In the genomic region with DNA sequence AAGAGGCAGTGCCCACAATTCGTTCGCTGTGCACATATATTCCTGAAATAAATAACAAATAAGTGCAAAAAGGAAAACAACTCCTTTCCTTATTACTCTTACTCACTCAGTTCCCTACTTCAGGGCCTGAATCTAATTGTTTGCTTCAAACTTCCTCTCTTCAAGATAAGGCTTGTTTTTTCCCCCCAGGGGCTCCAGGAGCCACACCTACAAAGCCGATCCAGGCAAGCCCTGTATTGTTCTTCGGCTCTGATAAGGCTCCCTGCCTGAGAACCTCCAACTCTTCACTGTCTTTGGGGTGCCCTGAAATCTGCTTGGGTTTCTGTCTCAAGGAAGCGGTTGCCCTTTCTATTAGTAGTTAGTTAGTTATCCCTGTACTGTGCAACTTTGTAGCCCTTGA, we compare ENCODE assay signal across 14 mouse cellular contexts. TPM values are rescaled to one million over a fixed set of nuclear protein-coding genes. Genes with fewer than 3 reads are reported as not detected.
A peak's percentile ranks its signal among the peaks of the same experiment; 100 is the strongest.
DNase-seq lines count a peak whose midpoint lies in the region; ATAC-seq and TF ChIP-seq lines count a peak whose summit lies in the region.
"Had no signal": no experiment of that assay in that cellular context is flagged by ENCODE, and none has a peak within 500 bp of the region (broad histone marks: within the 10 kb centered on the region; RNA-seq: fewer than 3 reads in every experiment).

No protein-coding gene starts in this region.

- H3K27ac ChIP-seq in liver, adult 2 months (replicated peaks; ENCODE audit: insufficient read depth, low read depth, low read length), result peak overlapping the region; percentile 78
- H3K27ac ChIP-seq in stomach, embryonic 16.5 days (ENCODE audit: low read length), result peak overlapping the region; percentile 56; the same call in 1 of the 2 replicates
- H3K27ac ChIP-seq: hindbrain, embryonic 14.5 days; layer of hippocampus, adult 2 months had no signal

- no peaks in the 10 kb centered on the region for H3K36me3 ChIP-seq in liver, adult 2 months (ENCODE audit: control insufficient read depth, insufficient read depth, low read length)
- H3K36me3 ChIP-seq in stomach, embryonic 16.5 days (ENCODE audit: control insufficient read depth, insufficient read depth, low read length), result no peaks in the 10 kb centered on the region

- H3K9me3 ChIP-seq in stomach, embryonic 16.5 days (replicated peaks; ENCODE audit: control insufficient read depth, low read length), result no peaks in the 10 kb centered on the region

- H3K4me3 ChIP-seq in liver, adult 2 months (ENCODE audit: insufficient read depth, low read depth, low read length), result no peak overlapping the region
- H3K4me3 ChIP-seq in stomach, embryonic 16.5 days (replicated peaks; ENCODE audit: low read length), result no peak overlapping the region
- H3K4me3 ChIP-seq: layer of hippocampus, adult 2 months had no signal

- H3K9ac ChIP-seq in liver, adult 2 months (ENCODE audit: low read depth, low read length), result no peak overlapping the region
- no peak overlapping the region for H3K9ac ChIP-seq in stomach, embryonic 16.5 days (ENCODE audit: low read length)
- H3K9ac ChIP-seq: hindbrain, embryonic 14.5 days had no signal

- no peak overlapping the region for H3K4me2 ChIP-seq in stomach, embryonic 16.5 days (ENCODE audit: low read depth, low read length)
- H3K4me2 ChIP-seq: hindbrain, embryonic 14.5 days; midbrain, embryonic 11.5 days had no signal

- TF ChIP-seq POLR2A in liver, adult 2 months (IDR thresholded peaks at IDR 0.05; ENCODE audit: extremely low read depth, insufficient read depth, low read length), result no peak

- H3K4me1 ChIP-seq in liver, adult 2 months (ENCODE audit: control insufficient read depth, insufficient read depth, low read length), result 0 out of 2 replicates have a peak, but pooled peaks cover 4% of the 10 kb centered on the region
- peaks cover 2% of the 10 kb centered on the region; the same call in 1 of the 2 replicates for H3K4me1 ChIP-seq in stomach, embryonic 16.5 days (ENCODE audit: control insufficient read depth, insufficient read depth, low read length)

- WGBS in liver, adult 2 months, result 77% methylated on average over 5 of the region's 5 CpGs
- WGBS in stomach, embryonic 16.5 days, result 56% methylated on average over 5 of the region's 5 CpGs

- DNase-seq in lung, postnatal 10 days, result peak; percentile 36
- no peak for DNase-seq in lung, postnatal 4 days
- peak; percentile 49 for DNase-seq in ZHBTc4 (ENCODE audit: low read depth, low spot score)
- no peak for DNase-seq in liver, adult 2 months (ENCODE audit: extremely low read depth, low read depth, low spot score)
- DNase-seq in layer of hippocampus, adult 11-12 months (ENCODE audit: low spot score), result no peak
- DNase-seq in cerebellum, adult 11 months, result no peak
- DNase-seq: cerebellum, postnatal 10 days; gastrocnemius, postnatal 14 days; kidney, adult 9 months had no signal

- no peak for TF ChIP-seq CTCF in liver, adult 2 months (IDR thresholded peaks at IDR 0.05; ENCODE audit: low read depth, low read length)

- no peak for ATAC-seq in stomach, embryonic 16.5 days (ENCODE audit: insufficient read depth, low FRiP score)
- ATAC-seq: forebrain, embryonic 16.5 days had no signal

- H3K79me2 ChIP-seq in liver, adult 2 months (ENCODE audit: control insufficient read depth, insufficient read depth, low read length), result no peaks in the 10 kb centered on the region

- H3K27me3 ChIP-seq in liver, adult 2 months (ENCODE audit: control insufficient read depth, insufficient read depth, low read length), result no peaks in the 10 kb centered on the region
- H3K27me3 ChIP-seq in stomach, embryonic 16.5 days (ENCODE audit: control insufficient read depth, insufficient read depth, low read length), result no peaks in the 10 kb centered on the region

RNA-seq across cellular contexts. Expression of a gene that starts 15.6 kb away (rescaled TPM):
- total RNA-seq in liver, adult 2 months (2014; rRNA removed), result 11.5 and 14.8 TPM in 2 replicates
- polyA plus RNA-seq in liver, adult 2 months (2012; rRNA removed), result 8.2 and 13.6 TPM in 2 replicates
- polyA plus RNA-seq in stomach, embryonic 16.5 days (2015; fragmentation: Nextera tagmentation; extraction: Ambion mirVana), result 15.7 and 15.9 TPM in 2 replicates

Comparison
In these comparisons a context has a peak if more than half of its experiments do, and no peak if none do; other contexts are left out.
1. DNase-seq: peak in lung, postnatal 10 days (single experiment) and ZHBTc4 (single experiment); none in lung, postnatal 4 days (0 of 2), liver, adult 2 months (single experiment), layer of hippocampus, adult 11-12 months (single experiment) and cerebellum, adult 11 months (single experiment).